Mouse (Mus musculus): ENCODE results near the gene Spag8. TPM values are rescaled to one million over a fixed set of nuclear protein-coding genes. Genes with fewer than 3 reads are reported as not detected.

The Spag8 gene
- polyA plus RNA-seq (2017; shearing (Covaris generic)), result not detected

GRCm38 (mm10) chr4:43653161-43654015 lies at the start of gene Spag8:
Spag8 (minus strand) TSS chr4:43653594.

GRCm38 (mm10) chr4:43700707-43701106 lies 47.3 kb upstream of the Spag8 start, which contains the start of gene Olfr70:
Olfr70 (minus strand) TSS chr4:43700807.

GRCm38 (mm10) chr4:43668782-43669427 lies 15.5 kb upstream of the Spag8 start, which contains the start of the genes Tmem8b and Fam221b:
Tmem8b (plus strand) TSS chr4:43668971.
Fam221b (minus strand) TSS chr4:43669145.

GRCm38 (mm10) chr4:43656339-43657109 lies 3.1 kb upstream of the Spag8 start, which contains the start of gene Hint2:
Hint2 (minus strand) TSS chr4:43656466.

GRCm38 (mm10) chr4:43631046-43631955 lies 22.1 kb downstream of the Spag8 start, which contains the start of gene Npr2:
Npr2 (plus strand) TSS chr4:43631935.

Other genes starting within 250 kb of the Spag8 start
- not detected for gene Fam166b, start 224.5 kb downstream of the Spag8 start, polyA plus RNA-seq (2017; shearing (Covaris generic))
- 44.9 TPM for gene Tesk1, start 211.7 kb downstream of the Spag8 start, polyA plus RNA-seq (2017; shearing (Covaris generic))
- 59.9 TPM for gene Cd72, start 199.0 kb downstream of the Spag8 start, polyA plus RNA-seq (2017; shearing (Covaris generic))
- gene Sit1, start 169.9 kb downstream of the Spag8 start, polyA plus RNA-seq (2017; shearing (Covaris generic)), result 102 TPM
- 52.6 TPM for gene Ccdc107, start 160.7 kb downstream of the Spag8 start, polyA plus RNA-seq (2017; shearing (Covaris generic))
- 6.2 TPM for gene Arhgef39, start 153.9 kb downstream of the Spag8 start, polyA plus RNA-seq (2017; shearing (Covaris generic))
- 0.42 TPM for gene Car9, start 146.6 kb downstream of the Spag8 start, polyA plus RNA-seq (2017; shearing (Covaris generic))
- gene Tpm2, start 129.8 kb downstream of the Spag8 start, polyA plus RNA-seq (2017; shearing (Covaris generic)), result not detected
- 82.1 TPM for gene Creb3, start 91.3 kb downstream of the Spag8 start, polyA plus RNA-seq (2017; shearing (Covaris generic))
- gene Tln1, start 90.9 kb downstream of the Spag8 start, polyA plus RNA-seq (2017; shearing (Covaris generic)), result 240 TPM
- gene Rgp1, start 74.9 kb downstream of the Spag8 start, polyA plus RNA-seq (2017; shearing (Covaris generic)), result 9.6 TPM
- gene Gba2, start 74.7 kb downstream of the Spag8 start, polyA plus RNA-seq (2017; shearing (Covaris generic)), result 39.8 TPM
- gene Msmp, start 69.1 kb downstream of the Spag8 start, polyA plus RNA-seq (2017; shearing (Covaris generic)), result 2.4 TPM
- gene Npr2, start 21.7 kb downstream of the Spag8 start, polyA plus RNA-seq (2017; shearing (Covaris generic)), result not detected
- gene Hint2, start 2.9 kb upstream of the Spag8 start, polyA plus RNA-seq (2017; shearing (Covaris generic)), result 37.8 TPM
- gene Tmem8b, start 15.4 kb upstream of the Spag8 start, polyA plus RNA-seq (2017; shearing (Covaris generic)), result 1.2 TPM
- gene Fam221b, start 15.6 kb upstream of the Spag8 start, polyA plus RNA-seq (2017; shearing (Covaris generic)), result 0.96 TPM
- not detected for gene Olfr70, start 47.2 kb upstream of the Spag8 start, polyA plus RNA-seq (2017; shearing (Covaris generic))
- not detected for gene Olfr71, start 56.7 kb upstream of the Spag8 start, polyA plus RNA-seq (2017; shearing (Covaris generic))
- gene Hrct1, start 73.6 kb upstream of the Spag8 start, polyA plus RNA-seq (2017; shearing (Covaris generic)), result not detected
- gene Spaar, start 76.4 kb upstream of the Spag8 start, polyA plus RNA-seq (2017; shearing (Covaris generic)), result not detected
- not detected for gene Olfr159, start 117.4 kb upstream of the Spag8 start, polyA plus RNA-seq (2017; shearing (Covaris generic))
- gene Olfr156, start 170.3 kb upstream of the Spag8 start, polyA plus RNA-seq (2017; shearing (Covaris generic)), result not detected
- gene Olfr157, start 186.6 kb upstream of the Spag8 start, polyA plus RNA-seq (2017; shearing (Covaris generic)), result 0.06 TPM
- gene Olfr155, start 198.0 kb upstream of the Spag8 start, polyA plus RNA-seq (2017; shearing (Covaris generic)), result not detected
- 3.4 TPM for gene Reck, start 221.9 kb upstream of the Spag8 start, polyA plus RNA-seq (2017; shearing (Covaris generic))